Mouse (Mus musculus) heart, embryonic 12.5 days (tissue): ENCODE results near the gene Nradd. TPM values are rescaled to one million over a fixed set of nuclear protein-coding genes. Genes with fewer than 3 reads are reported as not detected.

Experiments
- ATAC-seq: fragments of 200-750 bp; cut with Nextera tagmentation; 2 replicates; pipeline ENCODE4 v1.8.0; 2017; ENCODE audit warnings: moderate TSS enrichment, moderate library complexity; ENCODE audit not compliant: insufficient number of reproducible peaks, low FRiP score
- H3K27ac ChIP-seq: fragments of 300-500 bp; sonication (generic); 2 replicates; pipeline ENCODE4 v1.5.1; 2016; ENCODE audit warnings: mild to moderate bottlenecking, moderate library complexity; ENCODE audit not compliant: poor library complexity, severe bottlenecking
- H3K27me3 ChIP-seq: fragments of 300-500 bp; sonication (generic); replicated peaks from 2 replicates; pipeline ENCODE4 v1.6.1; 2016; ENCODE audit warnings: mild to moderate bottlenecking, moderate library complexity
- H3K36me3 ChIP-seq: fragments of 300-500 bp; sonication (generic); 2 replicates; pipeline ENCODE4 v1.6.1; 2016; ENCODE audit warnings: mild to moderate bottlenecking, moderate library complexity
- H3K4me1 ChIP-seq: fragments of 300-500 bp; sonication (generic); replicated peaks from 2 replicates; pipeline ENCODE4 v1.6.1; 2016; ENCODE audit warnings: mild to moderate bottlenecking
- H3K4me2 ChIP-seq: fragments of 300-500 bp; sonication (generic); 2 replicates; pipeline ENCODE4 v1.6.1; 2016; ENCODE audit warnings: mild to moderate bottlenecking, moderate library complexity
- H3K4me3 ChIP-seq: fragments of 300-500 bp; sonication (generic); 2 replicates; pipeline ENCODE4 v1.5.1; 2016; ENCODE audit warnings: mild to moderate bottlenecking
- H3K9ac ChIP-seq: fragments of 300-500 bp; sonication (generic); 2 replicates; pipeline ENCODE4 v1.6.1; 2016; ENCODE audit warnings: mild to moderate bottlenecking, moderate library complexity
- H3K9me3 ChIP-seq: fragments of 300-500 bp; sonication (generic); replicated peaks from 2 replicates; pipeline ENCODE4 v1.6.1; 2016; ENCODE audit warnings: mild to moderate bottlenecking, moderate library complexity
- WGBS: fragments of 180-500 bp; shearing (Covaris S2); methylation state at CpG from one replicate; pipeline ENCODE4 v1.1.7; 2016; 5-methylcytosine and 5-hydroxymethylcytosine counted together
- microRNA-seq: library from miRNA; unstranded; fragments of <30 nt; microRNA quantifications from one replicate; pipeline ENCODE4, GENCODE M21; 2017
- polyA plus RNA-seq: library from polyadenylated mRNA; unstranded; fragments of >200 nt; fragmentation: Nextera tagmentation; extraction: Ambion mirVana; gene quantifications from 2 replicates; pipeline ENCODE4 v1.2.1, GENCODE M21; 2016

Gene Nradd
- polyA plus RNA-seq, 1 experiment from 2014 or later: 22.9 TPM

- no peak for ATAC-seq
- Histone ChIP-seq H3K27me3 (no peaks in the 10 kb centered on the region), H3K27ac (no peak overlapping the region), H3K4me2 (no peak overlapping the region), H3K4me1 (peaks cover 4% of the 10 kb centered on the region), H3K9ac (no peak overlapping the region), H3K4me3 (no peak overlapping the region), H3K36me3 (peaks cover 26% of the 10 kb centered on the region), H3K9me3 (no peaks in the 10 kb centered on the region)
- WGBS: 88% methylated on average over 2 of the region's 2 CpGs
These were observed 42.1 kb downstream of the Nradd start for GRCm38 (mm10) chr9:110582161-110582560.

Small RNAs within 50 kb of the gene (microRNA-seq; reads per million reads assigned to microRNA genes)
- gene Mir8107: not detected

Other genes with a start within 250 kb of the Nradd start
- 13.6 and 14.0 TPM in 2 replicates for gene Ptpn23, start 216.2 kb downstream of the Nradd start, polyA plus RNA-seq
- gene Ngp, start 204.7 kb downstream of the Nradd start, polyA plus RNA-seq: 0.26 and 0.65 TPM in 2 replicates
- 9.8 and 10.2 TPM in 2 replicates for gene Klhl18, start 147.8 kb downstream of the Nradd start, polyA plus RNA-seq
- 0.74 and 0.86 TPM in 2 replicates for gene Kif9, start 147.5 kb downstream of the Nradd start, polyA plus RNA-seq
- 26.4 and 28.5 TPM in 2 replicates for gene Setd2, start 91.9 kb downstream of the Nradd start, polyA plus RNA-seq
- gene Nbeal2, start 29.7 kb upstream of the Nradd start, polyA plus RNA-seq: 1.9 and 2.4 TPM in 2 replicates
- 120 and 123 TPM in 2 replicates for gene Ccdc12, start 32.1 kb upstream of the Nradd start, polyA plus RNA-seq
- 3,437 and 3,612 TPM in 2 replicates for gene Myl3, start 117.4 kb upstream of the Nradd start, polyA plus RNA-seq
- 45.8 and 46.1 TPM in 2 replicates for gene Pth1r, start 122.7 kb upstream of the Nradd start, polyA plus RNA-seq
- 0.14 TPM in 1 of 2 replicates, not detected in the other for gene Prss42, start 173.7 kb upstream of the Nradd start, polyA plus RNA-seq
- gene Prss44, start 189.5 kb upstream of the Nradd start, polyA plus RNA-seq: not detected in 2 replicates
- gene Prss43, start 202.2 kb upstream of the Nradd start, polyA plus RNA-seq: not detected in 2 replicates
- not detected in 2 replicates for gene Prss45, start 210.1 kb upstream of the Nradd start, polyA plus RNA-seq
- not detected in 2 replicates for gene Prss46, start 220.1 kb upstream of the Nradd start, polyA plus RNA-seq
- 0.97 TPM in 1 of 2 replicates, not detected in the other for gene Prss50, start 233.5 kb upstream of the Nradd start, polyA plus RNA-seq